Mouse (Mus musculus): ENCODE results near the gene E2f3.

E2f3 gene

DNA sequence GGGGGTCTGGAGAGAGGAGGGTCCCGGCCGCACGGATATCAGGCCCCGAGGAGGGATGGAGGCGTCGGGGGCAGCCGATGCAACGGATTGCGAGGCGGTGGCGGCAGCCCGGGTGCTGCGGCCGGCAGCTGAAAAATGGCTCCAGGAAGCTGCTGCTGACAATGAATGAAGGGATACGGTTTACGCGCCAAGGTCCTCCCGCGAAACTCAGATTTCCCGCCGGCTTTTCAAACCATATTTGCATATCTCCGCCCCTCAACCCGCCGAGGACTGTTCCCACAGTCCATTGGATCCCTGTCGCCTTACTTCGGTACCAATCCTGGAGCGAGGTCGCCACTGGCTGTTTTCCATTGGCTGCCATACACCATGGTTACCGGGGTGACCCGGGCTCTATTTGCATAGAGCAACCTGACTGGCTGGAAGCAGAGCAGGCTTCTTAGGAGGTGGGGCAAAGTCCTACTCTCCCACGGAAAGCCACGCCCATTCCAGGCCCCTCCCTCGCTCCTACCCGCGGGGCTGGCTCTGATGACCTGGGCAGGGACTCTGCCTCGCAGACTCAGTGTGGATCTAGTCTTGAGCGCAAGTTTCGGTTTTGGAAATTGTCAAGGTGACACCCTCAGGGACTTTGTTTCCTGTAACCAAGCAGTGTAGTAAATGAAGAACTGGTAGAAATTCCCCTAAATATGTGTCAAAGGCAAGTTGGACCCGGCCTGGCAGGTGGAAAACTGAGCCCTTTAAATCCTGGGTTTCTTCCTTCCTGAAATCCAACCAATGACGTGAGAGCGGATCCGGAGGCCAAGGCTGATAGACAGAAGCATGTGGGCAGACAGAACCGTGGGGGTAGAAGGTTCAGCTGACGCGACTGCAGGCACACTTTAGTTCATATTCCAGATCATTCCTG, at the start of gene E2f3:
Gene E2f3, minus strand, starts transcription at position 209 of the 901 bp plus-strand sequence.
- DNase-seq (ENCODE audit: low spot score): peak; percentile 92

DNA sequence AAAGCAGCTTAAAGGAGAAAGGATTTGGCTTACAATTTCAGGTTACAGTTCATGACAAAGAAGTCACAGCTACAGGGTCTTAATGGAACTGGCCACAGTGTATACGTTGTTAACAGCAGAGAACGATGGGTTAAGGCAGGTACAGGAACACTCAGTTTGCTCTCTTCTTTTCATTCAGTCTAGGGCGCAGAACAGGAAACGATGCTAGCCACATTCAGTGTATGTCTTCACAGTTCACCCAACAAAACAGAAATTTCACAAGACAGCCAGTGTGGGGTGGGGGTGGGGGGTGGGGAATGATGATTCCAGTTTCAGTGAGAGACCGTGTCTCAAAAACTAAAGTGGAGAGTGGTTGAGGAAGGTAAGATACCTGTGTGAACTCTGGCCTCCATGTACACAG, 48.7 kb upstream of the E2f3 start:
- DNase-seq (ENCODE audit: low spot score): no peak

DNA sequence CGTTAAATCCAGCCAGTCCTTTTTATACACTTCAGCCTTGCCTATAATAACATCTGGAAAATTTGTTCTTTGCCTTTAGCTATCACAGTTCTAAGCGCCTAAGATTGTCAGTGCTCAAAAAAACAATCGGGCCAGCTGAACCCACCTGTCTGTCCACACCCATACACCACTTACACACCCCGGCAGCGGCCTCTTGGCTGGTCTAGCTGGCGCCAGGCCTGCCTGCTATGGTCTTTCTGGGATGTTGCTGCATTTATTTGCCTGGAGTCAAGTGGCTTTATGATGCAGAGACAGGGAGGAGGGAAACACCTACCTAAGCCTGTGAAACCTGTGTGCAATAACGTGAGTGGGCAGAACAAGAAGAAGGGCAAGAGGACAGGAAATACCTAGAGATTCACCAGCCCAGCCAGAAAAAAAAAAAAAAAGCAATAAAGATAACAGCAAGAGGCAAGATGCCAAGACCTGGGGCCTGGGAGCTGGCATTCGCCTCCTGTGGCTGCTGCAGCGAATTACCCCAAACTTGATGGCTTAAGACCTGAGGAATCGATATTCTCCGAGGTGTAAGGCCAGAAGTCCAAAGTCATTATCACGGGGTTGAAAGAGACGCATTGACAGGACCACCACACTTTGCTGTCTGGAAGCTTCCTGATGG, 45.9 kb upstream of the E2f3 start:
- no peak for DNase-seq (ENCODE audit: low spot score)

DNA sequence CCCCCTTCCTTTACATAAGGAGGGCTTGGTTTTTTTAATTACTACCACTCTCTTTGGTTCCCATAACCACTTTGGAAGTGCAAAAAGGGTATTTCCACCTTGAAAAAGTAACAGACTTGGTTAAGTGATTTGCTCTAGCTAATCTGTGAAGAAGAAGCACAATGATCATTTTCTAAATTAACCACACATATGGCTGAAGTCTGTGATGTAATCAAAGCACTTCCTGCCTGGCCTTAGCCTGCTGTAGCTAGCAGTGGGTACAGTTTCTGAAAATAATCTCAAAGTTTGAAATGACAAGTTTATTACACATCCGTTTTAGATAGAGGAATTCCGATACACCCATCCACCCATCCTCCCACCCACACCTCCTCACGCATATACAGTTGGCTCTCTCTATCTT, 42.0 kb upstream of the E2f3 start:
- DNase-seq (ENCODE audit: low spot score): no peak

DNA sequence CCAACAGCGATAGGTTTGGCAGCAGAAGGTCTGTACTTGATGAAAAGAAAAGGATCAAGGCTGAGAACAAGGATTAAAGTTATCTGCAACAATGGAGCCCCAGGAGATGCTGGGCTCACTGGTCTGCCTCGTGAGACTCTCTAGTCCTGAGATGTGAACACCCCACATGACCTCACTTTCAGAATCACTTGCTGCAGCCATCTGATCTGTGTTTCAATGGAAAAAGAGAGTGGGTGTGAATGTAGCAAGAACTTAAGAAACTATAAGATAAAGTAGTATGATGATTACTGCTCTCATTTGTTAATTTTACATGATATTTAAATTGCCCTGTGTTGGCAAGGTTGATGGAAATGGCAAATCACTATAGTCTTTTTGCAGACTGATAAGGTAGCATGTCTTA, 36.6 kb upstream of the E2f3 start:
- DNase-seq (ENCODE audit: low spot score): no peak

DNA sequence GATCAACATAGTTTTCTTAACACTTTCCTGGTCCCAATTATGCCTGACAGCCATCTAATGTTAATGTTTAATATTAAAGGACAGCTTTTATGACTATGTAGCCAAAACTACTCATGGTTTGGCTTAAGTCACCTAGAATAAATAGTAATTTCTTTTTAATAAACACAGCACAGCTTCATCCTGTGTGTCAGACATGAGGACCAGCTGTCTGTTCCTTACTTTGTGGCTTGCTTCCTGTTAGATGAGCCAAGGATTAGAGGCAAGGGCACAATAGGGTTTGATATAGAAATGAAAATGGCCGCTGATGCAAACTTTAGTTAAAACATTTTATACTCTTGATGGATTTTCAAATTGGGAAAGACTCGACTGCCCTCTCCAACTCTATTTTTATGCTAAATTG, 32.7 kb upstream of the E2f3 start:
- DNase-seq (ENCODE audit: low spot score): no peak

DNA sequence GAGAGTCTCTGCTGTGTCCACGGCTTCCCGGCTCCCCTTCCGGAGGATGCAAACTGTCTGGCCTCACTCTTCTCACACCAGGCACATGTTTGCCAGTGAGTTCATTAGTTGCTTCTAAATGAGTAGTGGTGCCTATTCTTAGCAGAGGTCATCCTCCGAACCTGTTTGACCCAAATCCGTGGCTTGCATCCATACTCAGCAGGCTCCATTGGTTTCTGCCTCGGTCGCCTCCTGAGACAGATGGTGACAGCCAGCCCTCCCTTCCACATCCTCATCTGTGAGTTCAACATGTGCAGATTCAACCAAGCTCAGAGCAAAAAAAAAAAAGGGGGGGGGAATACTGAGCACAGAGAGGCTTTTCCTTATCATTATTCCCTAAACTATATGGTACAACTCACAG, 31.7 kb upstream of the E2f3 start:
- no peak for DNase-seq (ENCODE audit: low spot score)

DNA sequence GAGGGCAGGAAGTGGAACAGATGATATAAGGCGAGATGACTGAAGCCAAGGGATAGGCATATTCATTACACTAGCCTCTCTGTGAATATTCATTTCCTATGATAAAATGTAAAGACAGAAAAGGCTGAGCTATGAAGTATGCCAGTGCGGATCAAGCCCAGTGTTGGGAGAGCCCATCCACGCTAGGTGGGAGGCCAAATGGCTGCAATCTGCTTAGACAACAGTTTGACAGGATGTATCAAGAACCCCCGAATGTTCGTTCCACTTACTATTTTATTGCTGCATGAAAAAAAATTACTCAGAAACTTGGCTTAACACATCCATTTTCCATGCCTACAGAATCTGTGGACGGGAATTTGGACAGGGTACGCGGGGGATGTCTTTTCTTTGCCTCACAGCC, 28.7 kb upstream of the E2f3 start:
- no peak for DNase-seq (ENCODE audit: low spot score)

DNA sequence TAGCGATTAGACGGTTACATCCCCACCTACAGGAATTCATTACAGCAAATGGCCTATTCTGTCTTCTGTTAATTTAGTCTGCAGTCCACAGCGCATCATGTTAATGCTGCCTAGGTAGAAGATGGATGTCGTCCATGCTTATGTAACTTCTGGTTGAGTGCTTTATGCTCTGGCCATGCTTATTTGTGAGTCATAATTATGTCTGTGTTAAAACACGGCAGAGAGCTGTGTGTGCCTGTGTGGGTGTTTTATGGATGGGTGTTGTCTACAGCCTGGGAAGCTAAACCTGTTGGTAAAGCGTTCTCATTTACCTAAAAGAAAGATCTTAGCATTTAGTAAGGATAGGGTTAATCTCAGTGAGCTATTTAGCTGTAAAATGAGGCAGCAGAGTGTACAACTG, 26.4 kb upstream of the E2f3 start:
- no peak for DNase-seq (ENCODE audit: low spot score)

DNA sequence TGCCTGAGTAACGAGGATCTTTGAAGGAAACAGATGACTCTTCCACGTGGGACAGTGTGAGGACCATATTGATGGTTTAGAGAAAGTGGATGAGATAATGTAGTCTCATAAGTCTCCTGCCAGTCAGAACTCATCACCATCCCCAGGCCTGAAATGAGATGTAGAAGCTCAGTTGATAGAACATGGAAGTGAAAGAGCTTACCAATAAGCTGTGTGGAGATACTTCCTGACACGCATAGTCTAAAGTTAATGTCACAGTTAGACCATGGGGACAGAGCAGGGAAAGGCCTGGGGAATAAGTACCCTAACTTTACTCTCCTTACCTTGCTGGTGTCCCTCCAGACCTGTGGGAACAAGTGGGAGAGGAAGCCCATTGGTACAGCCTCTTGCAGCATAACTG, 22.9 kb upstream of the E2f3 start:
- DNase-seq (ENCODE audit: low spot score): no peak

DNA sequence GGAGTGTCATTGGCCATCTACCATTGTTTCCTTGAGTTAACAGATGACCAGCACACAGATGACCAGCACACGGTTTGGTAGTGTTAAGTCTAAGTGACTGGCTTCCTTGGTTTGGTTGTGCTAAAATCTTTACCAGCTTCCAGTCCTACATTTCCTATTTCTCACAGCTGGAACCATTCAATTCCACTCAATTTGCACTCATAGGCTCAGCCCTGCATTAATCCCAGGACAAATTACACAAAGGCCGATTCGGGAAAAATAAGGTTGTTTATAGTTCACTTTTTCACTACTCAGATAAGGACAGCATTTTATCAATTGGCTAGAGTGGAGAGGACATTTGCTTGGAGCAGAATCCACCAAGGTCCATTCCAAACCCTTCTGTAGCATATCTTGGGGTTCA, 19.6 kb upstream of the E2f3 start:
- DNase-seq (ENCODE audit: low spot score): no peak

DNA sequence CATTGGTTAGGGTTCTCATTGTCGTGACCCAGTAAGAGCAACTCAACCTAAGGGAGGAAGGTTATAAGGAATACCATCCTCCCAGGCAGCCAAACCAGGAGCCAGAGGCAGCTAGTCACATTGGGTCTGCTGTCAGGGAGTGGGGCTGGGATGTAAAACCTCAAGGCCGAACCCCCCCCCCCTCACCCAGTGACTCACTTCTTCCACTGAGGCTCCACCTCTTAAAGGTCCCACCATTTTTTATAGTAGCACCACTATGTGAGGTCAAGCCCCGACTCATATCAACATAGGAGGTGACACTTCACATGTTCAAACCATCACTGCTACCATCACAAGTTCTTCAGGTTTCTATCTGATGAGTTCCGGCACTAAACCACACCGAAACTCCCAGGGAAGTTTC, 19.0 kb upstream of the E2f3 start:
- DNase-seq (ENCODE audit: low spot score): no peak

DNA sequence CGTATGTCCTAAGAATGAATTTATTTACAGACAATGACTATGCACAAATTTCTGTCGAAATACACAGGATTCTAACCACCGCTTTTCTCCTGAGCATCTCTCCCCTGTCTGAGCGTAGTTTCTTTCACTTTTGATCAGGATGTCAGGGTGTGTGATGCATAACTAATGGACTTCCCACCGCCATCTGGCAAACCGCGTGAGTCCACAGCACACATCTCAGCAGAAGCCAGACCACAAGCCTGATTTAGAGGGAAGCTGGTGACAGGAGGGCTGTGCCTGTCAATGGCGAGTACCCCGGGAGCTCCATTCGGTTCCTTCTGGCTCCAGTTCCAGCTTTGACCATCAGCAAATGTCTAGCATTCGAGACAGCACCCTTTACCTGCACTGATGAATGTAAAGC, 17.3 kb upstream of the E2f3 start:
- DNase-seq (ENCODE audit: low spot score): no peak

DNA sequence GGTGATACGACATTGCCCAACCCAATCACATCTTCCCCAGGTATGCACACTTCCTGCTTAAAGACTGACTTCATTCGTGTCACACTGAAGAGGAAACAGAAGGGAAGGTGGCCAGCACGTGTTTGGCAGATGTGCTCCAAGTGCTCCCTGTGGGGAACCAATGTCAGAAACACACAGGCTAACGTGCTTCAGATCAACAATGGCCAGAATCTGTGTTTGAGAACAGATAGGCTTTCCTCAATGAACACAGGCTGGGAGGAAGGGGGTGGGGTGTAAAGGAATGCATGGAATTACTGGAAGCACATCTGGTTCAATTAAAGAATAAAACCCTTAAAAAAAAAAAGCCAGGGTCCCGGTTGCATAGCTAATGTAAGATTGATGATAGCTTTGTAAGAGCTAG, 15.2 kb upstream of the E2f3 start:
- DNase-seq (ENCODE audit: low spot score): no peak

DNA sequence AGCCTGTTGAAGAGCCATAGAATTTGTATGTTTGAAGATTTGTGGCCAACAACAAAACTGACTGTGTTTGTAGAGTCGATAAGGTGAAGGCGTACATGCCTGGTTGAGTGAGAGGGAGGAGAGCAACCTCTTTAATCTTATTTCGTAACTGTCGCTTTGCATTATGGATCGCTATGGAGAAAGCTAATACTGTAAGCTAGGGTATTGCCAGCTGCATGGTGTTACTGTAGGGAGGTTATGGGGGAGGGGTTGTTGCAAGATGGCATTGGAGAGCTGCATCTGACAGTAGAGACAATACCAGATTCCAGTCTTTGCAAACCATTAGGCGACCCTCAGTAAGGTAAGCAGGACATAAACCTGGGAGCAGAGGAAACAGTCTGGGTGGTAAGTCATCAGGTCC, 2.1 kb upstream of the E2f3 start:
- no peak for DNase-seq (ENCODE audit: low spot score)

DNA sequence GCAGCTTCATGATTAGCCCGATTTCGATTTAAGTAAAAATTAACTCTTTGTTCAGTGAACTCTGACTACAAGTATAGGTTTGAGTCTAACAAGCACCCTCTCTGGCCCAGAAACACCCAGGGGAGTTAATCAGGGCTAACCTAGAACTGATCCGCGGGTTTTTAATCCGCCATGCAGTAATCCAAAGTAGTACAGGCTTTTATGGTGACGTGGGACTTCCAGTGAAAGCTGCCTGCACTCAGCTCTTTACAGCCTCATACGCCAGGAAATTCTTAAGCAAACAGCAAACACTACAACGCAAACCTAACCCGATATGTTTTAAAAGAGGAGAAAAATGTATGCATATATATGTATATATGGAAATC, 875 bp upstream of the E2f3 start:
- DNase-seq (ENCODE audit: low spot score): no peak

DNA sequence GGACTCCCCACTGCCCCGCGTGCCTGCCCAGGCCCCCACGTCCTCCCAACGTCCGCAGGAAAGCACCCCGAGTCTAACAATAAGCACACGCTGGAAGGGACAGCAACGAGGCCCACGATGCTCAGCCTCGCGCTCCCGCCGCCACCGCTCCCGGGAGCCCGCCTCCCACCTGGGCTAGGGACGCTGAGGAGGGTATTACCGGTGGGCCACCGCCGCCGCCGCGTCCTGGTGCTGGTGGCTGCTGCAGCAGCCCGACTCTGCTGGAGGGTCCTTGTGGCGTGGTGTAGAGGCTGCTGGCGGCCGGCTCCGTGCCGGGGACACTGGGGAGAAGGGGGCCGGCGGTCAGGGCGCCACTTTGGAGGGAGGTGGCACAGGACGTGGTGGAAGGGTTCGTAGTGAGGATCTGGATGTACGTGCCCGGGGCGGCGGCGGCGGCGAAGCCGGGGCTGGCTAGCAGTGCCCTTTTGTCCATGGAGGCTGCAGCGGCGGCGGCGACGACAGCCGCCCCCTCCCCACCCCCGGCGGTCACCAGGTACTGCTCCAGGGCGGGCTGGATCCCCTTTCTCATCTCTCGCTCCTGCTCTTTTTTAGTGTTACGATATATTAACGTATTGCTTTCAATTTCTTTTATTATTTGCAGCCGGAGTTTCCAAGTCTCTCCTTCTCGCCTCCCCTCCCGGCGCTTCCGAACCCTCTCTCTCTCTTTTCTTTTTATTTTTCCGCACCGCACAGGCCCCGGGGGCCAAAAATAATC, 585 bp downstream of the E2f3 start:
- no peak for DNase-seq (ENCODE audit: low spot score)

DNA sequence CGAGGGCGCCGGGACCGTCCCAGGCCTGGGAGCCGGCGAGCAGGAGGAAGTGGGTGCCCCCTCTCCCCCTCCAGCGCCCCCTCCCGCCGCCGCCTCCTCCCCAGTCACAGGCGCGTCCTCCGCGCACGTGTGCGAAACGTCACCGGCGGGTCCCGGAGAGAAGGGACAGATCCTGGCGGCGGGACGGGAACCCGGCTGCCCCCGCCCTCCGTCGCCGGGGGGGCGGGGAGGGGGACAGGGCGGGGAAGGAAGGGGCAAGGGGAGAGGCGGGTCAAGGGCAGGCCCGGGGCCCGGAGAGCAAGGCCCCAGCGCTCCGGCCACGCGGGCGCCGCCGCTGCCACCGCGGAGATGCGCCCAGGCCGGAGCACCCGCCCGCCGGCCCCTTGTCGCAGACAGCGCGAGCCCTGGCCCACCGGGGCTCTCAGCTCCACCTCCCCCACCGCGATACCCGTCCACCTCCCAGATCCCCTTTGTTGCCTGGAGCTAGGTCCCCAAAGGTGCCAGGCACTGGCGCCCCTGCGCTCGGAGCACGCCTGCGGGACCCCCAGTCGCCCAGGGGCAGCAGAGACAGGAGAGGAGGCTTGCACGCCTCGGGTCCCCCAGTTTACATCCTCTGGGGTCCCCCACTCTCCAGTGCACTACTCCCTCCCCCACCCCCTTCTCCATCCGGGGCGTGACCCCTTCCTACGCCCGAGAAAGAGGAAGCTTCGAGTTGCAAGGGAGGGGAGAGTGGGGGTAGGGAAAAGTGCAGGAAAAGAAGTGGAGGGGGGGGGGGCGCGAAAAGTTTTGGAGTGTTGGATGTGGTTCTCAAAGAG, 1.4 kb downstream of the E2f3 start:
- DNase-seq (ENCODE audit: low spot score): peak; percentile 33

DNA sequence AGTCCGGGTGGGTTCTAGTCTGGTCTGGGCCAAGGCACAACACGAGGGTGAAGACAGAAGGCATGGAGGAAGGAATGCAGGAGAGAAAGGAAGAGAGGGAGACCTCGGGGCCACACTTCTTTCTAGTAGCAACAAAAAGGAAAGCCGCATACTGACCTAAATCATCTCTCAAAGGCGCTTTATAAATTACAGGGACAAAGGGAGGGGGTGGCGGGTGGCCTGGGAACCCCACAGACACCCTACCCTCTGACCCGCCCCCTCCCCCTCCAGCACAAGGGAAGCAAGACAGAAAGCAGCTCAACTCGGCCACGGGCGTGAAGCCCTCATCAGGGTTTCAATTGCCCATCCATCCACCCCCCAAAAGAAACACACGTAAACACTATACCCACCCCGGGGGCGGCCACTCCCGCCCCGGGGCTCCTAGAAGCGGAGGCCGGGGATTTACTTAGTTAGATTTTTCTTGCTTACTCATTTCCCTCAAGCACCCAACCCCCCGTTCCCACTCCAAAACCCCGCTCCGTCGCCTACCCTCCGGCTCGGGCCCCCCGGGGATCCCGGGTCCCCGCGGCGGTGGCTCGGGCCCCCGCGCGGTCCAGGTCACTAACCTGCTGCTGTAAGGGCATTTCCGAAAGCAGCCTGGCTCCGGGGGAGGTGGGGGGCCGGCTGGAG, 2.2 kb downstream of the E2f3 start:
- DNase-seq (ENCODE audit: low spot score): no peak

DNA sequence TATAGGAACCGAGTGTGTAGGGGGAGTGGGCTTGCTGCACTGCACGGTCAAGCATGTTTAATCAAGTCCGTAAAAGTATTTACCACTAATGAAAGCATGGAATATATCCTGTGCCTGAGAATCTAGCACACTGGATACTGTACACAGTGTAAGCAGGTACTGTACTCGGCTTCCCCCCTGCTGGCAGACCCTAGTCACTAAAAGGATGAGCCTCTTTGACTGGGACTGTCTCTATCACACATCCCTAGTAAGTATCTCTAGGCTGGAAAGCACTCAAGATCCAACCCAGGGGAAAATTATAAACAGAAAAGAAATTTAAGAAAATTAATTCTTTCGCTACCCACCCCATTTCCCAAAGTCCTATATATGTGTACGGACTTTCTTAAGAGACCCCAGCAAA, 2.8 kb downstream of the E2f3 start:
- DNase-seq (ENCODE audit: low spot score): no peak

DNA sequence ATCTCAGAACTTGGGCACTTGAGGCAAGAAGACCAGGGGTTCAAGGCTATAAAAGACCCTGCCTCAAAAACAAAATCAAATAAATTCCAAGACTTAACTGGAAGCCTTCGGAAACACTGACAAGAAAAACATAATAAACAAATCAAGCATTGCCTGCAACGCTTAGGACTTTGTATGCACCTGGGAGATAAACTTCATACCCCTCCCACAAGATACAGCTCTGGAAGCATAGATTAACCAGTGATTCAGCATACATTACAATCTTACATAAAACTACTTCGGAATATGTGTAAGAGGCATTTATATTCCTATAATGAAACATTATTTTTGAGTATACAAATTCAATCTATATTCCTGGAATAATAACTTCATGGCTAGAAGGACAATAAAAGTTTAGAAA, 3.5 kb downstream of the E2f3 start:
- DNase-seq (ENCODE audit: low spot score): no peak

DNA sequence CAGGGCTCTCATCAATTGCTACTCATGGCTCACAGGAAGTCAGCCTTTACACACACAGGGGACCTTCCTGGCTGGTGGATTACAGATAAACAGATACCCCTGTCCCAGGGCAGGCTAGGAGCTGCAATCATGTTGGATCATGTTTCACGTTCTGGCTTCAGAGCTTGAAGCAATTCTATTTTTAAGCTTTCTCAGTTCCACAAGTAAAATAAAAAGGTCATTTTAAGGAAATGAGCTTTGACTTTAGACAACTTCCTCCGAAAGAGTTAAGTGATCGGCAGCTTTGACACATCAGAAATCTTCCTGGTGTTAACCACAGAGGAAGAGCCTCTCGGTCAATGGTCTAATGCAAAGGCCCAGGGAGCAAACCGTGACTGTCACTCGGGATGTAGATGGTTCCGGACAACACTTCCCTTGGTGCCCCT, 6.7 kb downstream of the E2f3 start:
- no peak for DNase-seq (ENCODE audit: low spot score)

All from urinary bladder, postnatal 10 days (tissue).